Mouse (Mus musculus): ENCODE results near the gene Faah. TPM values are rescaled to one million over a fixed set of nuclear protein-coding genes. Genes with fewer than 3 reads are reported as not detected.

The Faah gene
- total and polyA plus RNA-seq, 2 experiments from 2014 or later: 25.2 to 48.1 TPM

GRCm38 (mm10) chr4:115964446-115964845 is 53.3 kb downstream of the Faah start:
- Histone ChIP-seq H3K4me2 (ENCODE audit: low read depth, low read length) (no peak overlapping the region), H3K4me1 (ENCODE audit: insufficient read depth, low read length) (no peaks in the 10 kb centered on the region), H3K27ac (no peak overlapping the region), H3K4me3 (ENCODE audit: low read length) (no peak overlapping the region), H3K36me3 (ENCODE audit: insufficient read depth, low read length) (no peaks in the 10 kb centered on the region), H3K27me3 (ENCODE audit: insufficient read depth, low read length) (peaks cover 30% of the 10 kb centered on the region), H3K9me3 (ENCODE audit: low read length) (no peaks in the 10 kb centered on the region), H3K9ac (replicated peaks; ENCODE audit: low read length) (no peak overlapping the region)
- ATAC-seq: no peak
- DNase-seq (ENCODE audit: low spot score): no peak
- TF ChIP-seq CTCF (IDR thresholded peaks at IDR 0.05; ENCODE audit: low read depth): no peak
- 13% methylated on average over 5 of the region's 5 CpGs for WGBS

GRCm38 (mm10) chr4:115963751-115964150 is 54.0 kb downstream of the Faah start:
- Histone ChIP-seq H3K27me3 (ENCODE audit: insufficient read depth, low read length) (peaks cover 26% of the 10 kb centered on the region), H3K36me3 (ENCODE audit: insufficient read depth, low read length) (no peaks in the 10 kb centered on the region), H3K27ac (no peak overlapping the region), H3K4me2 (ENCODE audit: low read depth, low read length) (no peak overlapping the region), H3K4me1 (ENCODE audit: insufficient read depth, low read length) (no peaks in the 10 kb centered on the region), H3K9me3 (ENCODE audit: low read length) (no peaks in the 10 kb centered on the region), H3K9ac (replicated peaks; ENCODE audit: low read length) (no peak overlapping the region), H3K4me3 (ENCODE audit: low read length) (no peak overlapping the region)
- 14% methylated on average over 6 of the region's 6 CpGs for WGBS
- ATAC-seq (no peak), DNase-seq (ENCODE audit: low spot score) (no peak)
- no peak for TF ChIP-seq CTCF (IDR thresholded peaks at IDR 0.05; ENCODE audit: low read depth)

GRCm38 (mm10) chr4:115962671-115963412 is 54.9 kb downstream of the Faah start:
- H3K4me2 ChIP-seq (ENCODE audit: low read depth, low read length): peak overlapping the region; percentile 80
- no peak for TF ChIP-seq CTCF (IDR thresholded peaks at IDR 0.05; ENCODE audit: low read depth)
- no peaks in the 10 kb centered on the region for H3K36me3 ChIP-seq (ENCODE audit: insufficient read depth, low read length)
- no peak overlapping the region for H3K27ac ChIP-seq
- peak overlapping the region; percentile 54 for H3K4me3 ChIP-seq (ENCODE audit: low read length)
- peak overlapping the region; percentile 47 for H3K9ac ChIP-seq (replicated peaks; ENCODE audit: low read length)
- no peaks in the 10 kb centered on the region for H3K9me3 ChIP-seq (ENCODE audit: low read length)
- peaks cover 30% of the 10 kb centered on the region for H3K27me3 ChIP-seq (ENCODE audit: insufficient read depth, low read length)
- under 1% methylated on average over 77 of the region's 79 CpGs for WGBS
- peak; percentile 74 for DNase-seq (ENCODE audit: low spot score)
- peak; percentile 75 for ATAC-seq
- H3K4me1 ChIP-seq (ENCODE audit: insufficient read depth, low read length): no peaks in the 10 kb centered on the region

- peaks cover 30% of the 10 kb centered on the region for H3K27me3 ChIP-seq (ENCODE audit: insufficient read depth, low read length)
- H3K27ac ChIP-seq: no peak overlapping the region
- DNase-seq (ENCODE audit: low spot score): no peak
- ATAC-seq: peak; percentile 11; the same call in 1 of the 2 replicates
- no peak for TF ChIP-seq CTCF (IDR thresholded peaks at IDR 0.05; ENCODE audit: low read depth)
- no peaks in the 10 kb centered on the region for H3K4me1 ChIP-seq (ENCODE audit: insufficient read depth, low read length)
- no peaks in the 10 kb centered on the region for H3K9me3 ChIP-seq (ENCODE audit: low read length)
- 11% methylated on average over 7 of the region's 7 CpGs for WGBS
- no peak overlapping the region for H3K4me2 ChIP-seq (ENCODE audit: low read depth, low read length)
- no peaks in the 10 kb centered on the region for H3K36me3 ChIP-seq (ENCODE audit: insufficient read depth, low read length)
- no peak overlapping the region; the same call in 1 of the 2 replicates for H3K9ac ChIP-seq (replicated peaks; ENCODE audit: low read length)
- H3K4me3 ChIP-seq (ENCODE audit: low read length): no peak overlapping the region
Observed at GRCm38 (mm10) chr4:115961991-115962390, 55.7 kb downstream of the Faah start.

- Histone ChIP-seq H3K27ac (no peak overlapping the region), H3K27me3 (ENCODE audit: insufficient read depth, low read length) (peaks cover 43% of the 10 kb centered on the region), H3K9ac (replicated peaks; ENCODE audit: low read length) (no peak overlapping the region), H3K9me3 (ENCODE audit: low read length) (no peaks in the 10 kb centered on the region), H3K36me3 (ENCODE audit: insufficient read depth, low read length) (no peaks in the 10 kb centered on the region), H3K4me2 (ENCODE audit: low read depth, low read length) (no peak overlapping the region), H3K4me1 (ENCODE audit: insufficient read depth, low read length) (no peaks in the 10 kb centered on the region), H3K4me3 (ENCODE audit: low read length) (no peak overlapping the region)
- no peak for ATAC-seq
- no peak for DNase-seq (ENCODE audit: low spot score)
- no peak for TF ChIP-seq CTCF (IDR thresholded peaks at IDR 0.05; ENCODE audit: low read depth)
Observed at GRCm38 (mm10) chr4:115959546-115959945, 58.2 kb downstream of the Faah start.

GRCm38 (mm10) chr4:115955494-115955775 is 62.3 kb downstream of the Faah start:
- Histone ChIP-seq H3K36me3 (ENCODE audit: insufficient read depth, low read length) (no peaks in the 10 kb centered on the region), H3K27ac (no peak overlapping the region), H3K4me1 (ENCODE audit: insufficient read depth, low read length) (no peaks in the 10 kb centered on the region), H3K27me3 (ENCODE audit: insufficient read depth, low read length) (peaks cover 54% of the 10 kb centered on the region), H3K4me3 (ENCODE audit: low read length) (no peak overlapping the region), H3K4me2 (ENCODE audit: low read depth, low read length) (peak overlapping the region; percentile 42), H3K9ac (replicated peaks; ENCODE audit: low read length) (no peak overlapping the region), H3K9me3 (ENCODE audit: low read length) (no peaks in the 10 kb centered on the region)
- WGBS: 15% methylated on average over 3 of the region's 3 CpGs
- TF ChIP-seq CTCF (IDR thresholded peaks at IDR 0.05; ENCODE audit: low read depth): no peak
- ATAC-seq: no peak
- DNase-seq (ENCODE audit: low spot score): no peak

Data from hindbrain, postnatal 0 days (tissue).